Mouse (Mus musculus) stomach, embryonic 14.5 days (tissue): ENCODE results near the gene Fam107b. TPM values are rescaled to one million over a fixed set of nuclear protein-coding genes. Genes with fewer than 3 reads are reported as not detected.
"Not testable (repeated sequence)": the region's sequence is repeated elsewhere in the genome, so short reads cannot be mapped to it uniquely, and the experiment has no call there.

Source experiments
- ATAC-seq: fragments of 200-750 bp; cut with Nextera tagmentation; 2 replicates; pipeline ENCODE4 v1.8.0; 2017; ENCODE audit warnings: low read depth, moderate TSS enrichment; ENCODE audit not compliant: insufficient number of reproducible peaks, insufficient read depth, low FRiP score
- H3K27ac ChIP-seq: fragments of 300-500 bp; sonication (generic); 2 replicates; pipeline ENCODE4 v1.5.1; 2014; ENCODE audit warnings: mild to moderate bottlenecking, low read length, moderate library complexity, mixed read lengths
- H3K27me3 ChIP-seq: fragments of 300-500 bp; sonication (generic); 2 replicates; pipeline ENCODE4 v1.6.1; 2014; ENCODE audit warnings: low read length, control low read depth, mixed read lengths; ENCODE audit not compliant: control insufficient read depth, insufficient read depth
- H3K36me3 ChIP-seq: fragments of 300-500 bp; sonication (generic); 2 replicates; pipeline ENCODE4 v1.6.1; 2014; ENCODE audit warnings: mild to moderate bottlenecking, control low read depth, low read length, moderate library complexity, mixed read lengths; ENCODE audit not compliant: control insufficient read depth, insufficient read depth
- H3K4me1 ChIP-seq: fragments of 300-500 bp; sonication (generic); 2 replicates; pipeline ENCODE4 v1.6.1; 2014; ENCODE audit warnings: low read length, control low read depth, mixed read lengths; ENCODE audit not compliant: control insufficient read depth, insufficient read depth
- H3K4me2 ChIP-seq: fragments of 300-500 bp; sonication (generic); replicated peaks from 2 replicates; pipeline ENCODE4 v1.6.1; 2014; ENCODE audit warnings: low read depth, low read length, control low read depth
- H3K4me3 ChIP-seq: fragments of 300-500 bp; sonication (generic); 2 replicates; pipeline ENCODE4 v1.5.1; 2014; ENCODE audit warnings: low read depth, low read length, control low read depth
- H3K9ac ChIP-seq: fragments of 300-500 bp; sonication (generic); replicated peaks from 2 replicates; pipeline ENCODE4 v1.6.1; 2014; ENCODE audit warnings: low read depth, mild to moderate bottlenecking, control low read depth, low read length, moderate library complexity, mixed read lengths
- H3K9me3 ChIP-seq: fragments of 300-500 bp; sonication (generic); 2 replicates; pipeline ENCODE4 v1.6.1; 2016; ENCODE audit warnings: low read depth, low read length, control low read depth; ENCODE audit not compliant: control insufficient read depth
- WGBS: fragments of 180-500 bp; shearing (Covaris S2); extraction: QIAGEN DNeasy Blood & Tissue Kit; methylation state at CpG from one replicate; pipeline ENCODE4 v1.1.7; 2014; 5-methylcytosine and 5-hydroxymethylcytosine counted together
- polyA plus RNA-seq: library from polyadenylated mRNA; unstranded; fragments of >200 nt; fragmentation: Nextera tagmentation; extraction: Ambion mirVana; gene quantifications from 2 replicates; pipeline ENCODE4 v1.2.1, GENCODE M21; 2014

Gene Fam107b
- polyA plus RNA-seq, 1 experiment from 2014 or later, result 55.4 TPM

DNA sequence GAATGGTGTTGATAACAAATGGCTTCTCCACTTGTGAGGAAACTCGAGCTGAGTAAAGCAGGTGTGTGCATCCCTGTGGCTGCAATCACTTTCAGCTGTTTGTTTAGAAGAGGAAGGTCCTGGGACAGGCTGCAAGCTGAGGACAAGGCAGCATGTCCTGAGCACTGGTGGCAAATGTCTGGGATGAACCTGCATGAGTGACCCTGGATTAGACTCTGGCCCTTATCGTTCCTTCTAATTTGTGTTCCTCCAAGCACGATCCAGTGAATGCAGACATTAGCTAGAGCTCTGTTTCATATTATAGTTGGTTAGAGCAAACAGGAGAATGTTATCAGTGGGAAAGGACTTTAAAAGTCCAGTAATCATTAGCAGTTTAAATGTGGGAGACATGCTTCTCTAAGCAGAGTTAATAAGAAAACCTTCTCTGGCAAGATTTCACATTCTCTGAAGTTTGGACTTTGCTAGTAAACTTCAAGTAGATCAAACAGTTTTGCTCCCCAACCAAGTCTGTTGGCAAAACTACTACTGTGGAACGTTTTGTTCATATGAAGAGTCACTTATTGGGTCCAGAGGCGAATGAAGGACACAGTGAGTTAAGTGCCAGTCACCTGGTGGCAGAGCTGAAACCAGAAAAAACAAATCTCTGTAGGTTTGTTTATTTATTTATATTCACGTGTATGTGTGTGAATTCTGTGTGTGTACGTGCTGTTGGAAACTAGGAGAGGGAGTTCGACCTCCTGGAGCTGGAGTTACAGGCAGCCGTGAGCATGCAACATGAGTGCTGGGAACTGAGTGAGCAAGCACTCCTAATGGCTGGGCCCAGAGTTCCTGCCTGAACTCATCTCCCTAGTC is 134.2 kb downstream of the Fam107b start:
- Histone ChIP-seq H3K4me3 (no peak overlapping the region), H3K9ac (no peak overlapping the region), H3K27ac (no peak overlapping the region; the same call in 1 of the 2 replicates), H3K4me2 (no peak overlapping the region), H3K27me3 (no peaks in the 10 kb centered on the region), H3K4me1 (0 out of 2 replicates have a peak, but pooled peaks cover 9% of the 10 kb centered on the region), H3K9me3 (no peaks in the 10 kb centered on the region), H3K36me3 (no peaks in the 10 kb centered on the region)
- 63% methylated on average over 9 of the region's 9 CpGs for WGBS
- ATAC-seq, result no peak

DNA sequence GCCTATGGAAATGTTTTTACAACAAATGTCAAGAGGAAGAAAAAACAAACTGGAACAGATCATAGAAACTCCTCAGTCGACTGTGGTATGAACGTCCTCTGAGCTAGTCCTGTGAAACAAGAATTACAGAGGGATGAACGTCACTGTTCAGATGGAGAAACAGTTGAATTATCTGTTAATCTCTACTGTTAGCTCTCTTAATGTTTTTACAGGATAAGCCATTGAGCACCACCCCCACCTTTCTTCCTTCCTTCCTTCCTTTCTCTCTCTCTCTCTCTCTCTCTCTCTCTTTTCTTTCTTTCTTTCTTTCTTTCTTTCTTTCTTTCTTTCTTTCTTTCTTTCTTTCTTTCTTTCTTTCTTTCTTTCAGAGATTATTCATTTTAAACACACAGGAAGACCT is 135.0 kb downstream of the Fam107b start:
- H3K9me3 ChIP-seq, H3K4me3 ChIP-seq, H3K36me3 ChIP-seq, ATAC-seq, H3K4me1 ChIP-seq, H3K27me3 ChIP-seq, H3K4me2 ChIP-seq, H3K27ac ChIP-seq, H3K9ac ChIP-seq: not testable (repeated sequence)
- 31% methylated on average over 3 of the region's 3 CpGs for WGBS

- H3K9ac ChIP-seq, result no peak overlapping the region
- no peaks in the 10 kb centered on the region for H3K9me3 ChIP-seq
- 93% methylated on average over 1 of the region's 1 CpGs for WGBS
- 0 out of 2 replicates have a peak, but pooled peaks cover 9% of the 10 kb centered on the region for H3K4me1 ChIP-seq
- ATAC-seq, result no peak
- H3K27me3 ChIP-seq, result no peaks in the 10 kb centered on the region
- no peaks in the 10 kb centered on the region for H3K36me3 ChIP-seq
- H3K4me3 ChIP-seq, result no peak overlapping the region
- H3K4me2 ChIP-seq, result no peak overlapping the region
- no peak overlapping the region for H3K27ac ChIP-seq
These were observed 136.9 kb downstream of the Fam107b start for GRCm38 (mm10) chr2:3707236-3707635.

- no peaks in the 10 kb centered on the region for H3K36me3 ChIP-seq
- H3K9me3 ChIP-seq, result no peaks in the 10 kb centered on the region
- H3K4me3 ChIP-seq, result no peak overlapping the region
- no peak for ATAC-seq
- 81% methylated on average over 4 of the region's 4 CpGs for WGBS
- no peak overlapping the region for H3K9ac ChIP-seq
- no peak overlapping the region for H3K27ac ChIP-seq
- no peaks in the 10 kb centered on the region for H3K27me3 ChIP-seq
- H3K4me2 ChIP-seq, result no peak overlapping the region
- 0 out of 2 replicates have a peak, but pooled peaks cover 9% of the 10 kb centered on the region for H3K4me1 ChIP-seq
These were observed 138.3 kb downstream of the Fam107b start for GRCm38 (mm10) chr2:3708621-3709020.

DNA sequence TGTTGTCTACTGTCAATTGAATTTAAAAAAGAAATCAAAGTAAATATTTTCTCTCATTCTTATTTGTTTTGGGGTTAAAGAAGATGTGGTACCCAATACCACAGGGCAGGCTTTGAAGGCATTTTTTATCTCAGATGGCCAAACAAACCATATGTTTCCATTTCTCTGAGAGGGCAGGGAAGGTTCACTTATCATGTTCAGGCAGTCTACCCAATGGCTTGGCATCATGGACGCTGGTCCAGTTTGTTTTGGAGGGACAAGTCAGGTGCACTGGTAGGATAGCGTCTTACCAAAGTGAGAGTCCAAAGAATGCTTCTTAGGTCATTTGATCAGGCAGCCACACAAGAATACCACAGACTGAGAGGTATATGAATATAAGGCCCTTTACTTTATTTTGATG is 139.6 kb downstream of the Fam107b start:
- Histone ChIP-seq H3K36me3 (no peaks in the 10 kb centered on the region), H3K9me3 (no peaks in the 10 kb centered on the region), H3K4me1 (0 out of 2 replicates have a peak, but pooled peaks cover 6% of the 10 kb centered on the region), H3K4me2 (no peak overlapping the region), H3K4me3 (no peak overlapping the region), H3K27ac (no peak overlapping the region), H3K9ac (no peak overlapping the region), H3K27me3 (no peaks in the 10 kb centered on the region)
- ATAC-seq, result no peak
- 82% methylated on average over 2 of the region's 2 CpGs for WGBS

DNA sequence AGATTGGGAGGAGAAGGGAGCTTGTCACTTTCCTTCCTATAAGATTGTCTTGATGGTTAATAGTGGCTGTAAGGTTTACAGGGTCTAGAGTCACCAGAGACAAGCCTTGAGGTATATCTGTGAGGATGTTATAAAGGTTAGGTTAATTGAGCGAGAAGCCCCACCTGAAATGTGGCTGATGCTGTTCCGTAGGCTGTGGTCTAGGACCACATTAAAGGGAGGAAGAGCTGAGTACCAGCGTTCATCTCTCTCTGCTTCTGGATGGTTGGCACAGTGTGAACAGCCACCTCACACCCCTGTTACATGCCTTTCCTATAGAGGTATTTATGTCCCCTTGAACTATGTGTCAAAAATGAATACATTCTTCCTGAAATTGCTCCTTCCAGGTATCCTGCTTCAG is 140.2 kb downstream of the Fam107b start:
- H3K36me3 ChIP-seq, result no peaks in the 10 kb centered on the region
- 0 out of 2 replicates have a peak, but pooled peaks cover 7% of the 10 kb centered on the region for H3K4me1 ChIP-seq
- no peak overlapping the region for H3K27ac ChIP-seq
- ATAC-seq, result no peak
- H3K9ac ChIP-seq, result no peak overlapping the region
- no peaks in the 10 kb centered on the region for H3K9me3 ChIP-seq
- no peaks in the 10 kb centered on the region for H3K27me3 ChIP-seq
- 96% methylated on average over 3 of the region's 3 CpGs for WGBS
- no peak overlapping the region for H3K4me3 ChIP-seq
- H3K4me2 ChIP-seq, result no peak overlapping the region

DNA sequence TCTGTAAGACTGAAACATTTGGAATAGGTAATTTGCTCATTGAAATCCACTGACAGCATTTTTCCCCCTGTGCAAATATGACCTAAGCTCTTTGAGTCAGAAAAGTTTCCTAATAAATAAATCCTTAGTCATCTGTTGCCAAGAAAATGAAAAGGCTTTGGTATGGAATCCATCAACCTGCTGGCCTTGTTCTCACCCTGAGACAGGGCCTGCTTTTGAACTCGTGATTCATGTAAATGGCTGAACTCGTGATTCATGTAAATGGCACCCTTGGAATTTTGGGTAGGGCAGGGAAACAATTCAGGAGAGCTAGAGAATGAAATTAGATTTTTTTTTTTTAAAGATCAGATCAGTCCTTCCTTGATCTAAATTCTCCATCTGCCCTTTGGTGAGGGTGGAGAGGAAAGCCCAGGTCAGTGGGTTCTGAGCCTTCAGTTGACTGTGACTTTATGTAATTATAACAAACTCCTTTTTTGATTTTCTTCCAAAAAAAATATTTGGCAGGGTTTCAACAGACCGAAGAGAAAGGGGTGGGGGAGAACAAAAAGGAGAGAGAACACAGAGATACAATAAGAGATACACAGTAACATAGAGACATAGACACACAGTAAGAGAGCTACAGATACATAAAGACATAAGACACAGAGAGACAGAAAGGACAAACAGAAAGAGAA is 142.2 kb downstream of the Fam107b start:
- no peaks in the 10 kb centered on the region for H3K9me3 ChIP-seq
- peaks cover 19% of the 10 kb centered on the region for H3K4me1 ChIP-seq
- no peak for ATAC-seq
- 32% methylated on average over 3 of the region's 3 CpGs for WGBS
- 0 out of 2 replicates have a peak overlapping the region, but pooled peaks have one; percentile 74 for H3K4me2 ChIP-seq
- no peak overlapping the region for H3K27ac ChIP-seq
- no peaks in the 10 kb centered on the region for H3K36me3 ChIP-seq
- H3K9ac ChIP-seq, result no peak overlapping the region
- H3K4me3 ChIP-seq, result no peak overlapping the region
- H3K27me3 ChIP-seq, result no peaks in the 10 kb centered on the region

DNA sequence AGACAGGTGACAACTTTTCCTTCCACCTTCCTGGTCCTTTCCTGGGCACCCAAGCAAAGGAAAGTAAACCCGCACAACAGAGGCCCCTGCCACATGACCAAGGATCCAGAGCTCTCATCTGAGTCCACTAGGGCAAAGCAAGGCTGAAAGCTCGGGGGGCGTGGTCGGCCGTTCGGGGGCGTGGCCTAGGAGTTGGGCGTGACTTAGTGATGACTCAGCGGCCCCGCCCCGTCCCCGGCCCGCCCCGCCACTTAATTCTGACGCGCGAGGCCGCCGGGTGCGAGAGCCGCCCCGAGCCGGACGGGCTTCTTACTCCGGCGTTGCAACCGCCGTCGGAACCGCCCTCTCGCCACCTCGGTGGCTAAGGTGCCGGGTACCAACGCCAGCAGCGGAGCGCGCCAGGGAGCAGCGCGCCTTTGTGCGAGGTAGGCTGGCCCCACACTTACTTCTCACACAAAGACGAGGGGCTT is 143.0 kb downstream of the Fam107b start:
- Histone ChIP-seq H3K9ac (peak overlapping the region; percentile 93), H3K27ac (peak overlapping the region; percentile 75), H3K36me3 (no peaks in the 10 kb centered on the region), H3K27me3 (no peaks in the 10 kb centered on the region), H3K4me3 (peak overlapping the region; percentile 98), H3K4me2 (peak overlapping the region; percentile 74), H3K9me3 (no peaks in the 10 kb centered on the region), H3K4me1 (peaks cover 22% of the 10 kb centered on the region)
- peak; percentile 91 for ATAC-seq
- WGBS, result 2% methylated on average over 41 of the region's 41 CpGs
